Mouse (Mus musculus): ENCODE results near the gene Icosl.
"Not testable (repeated sequence)": the region's sequence is repeated elsewhere in the genome, so short reads cannot be mapped to it uniquely, and the experiment has no call there.

Gene Icosl

GRCm38 (mm10) chr10:78077862-78078261 is 8.8 kb downstream of the Icosl start:
- no peak for DNase-seq

GRCm38 (mm10) chr10:78078276-78078675 is 9.2 kb downstream of the Icosl start:
- DNase-seq, result no peak

GRCm38 (mm10) chr10:78079955-78080591 is 11.0 kb downstream of the Icosl start:
- DNase-seq, result no peak

- DNase-seq, result no peak
These were observed 15.0 kb downstream of the Icosl start for GRCm38 (mm10) chr10:78084073-78084472.

- no peak for DNase-seq
These were observed 16.6 kb downstream of the Icosl start for GRCm38 (mm10) chr10:78085711-78086110.

GRCm38 (mm10) chr10:78086444-78087061 is 17.5 kb downstream of the Icosl start:
- no peak for DNase-seq

GRCm38 (mm10) chr10:78087101-78087511 is 18.0 kb downstream of the Icosl start:
- DNase-seq, result no peak

- no peak for DNase-seq
These were observed 21.1 kb downstream of the Icosl start for GRCm38 (mm10) chr10:78090246-78090645.

GRCm38 (mm10) chr10:78090706-78091491 is 21.8 kb downstream of the Icosl start:
- DNase-seq, result no peak

GRCm38 (mm10) chr10:78091865-78092724 is 23.0 kb downstream of the Icosl start:
- no peak for DNase-seq

GRCm38 (mm10) chr10:78092725-78093029 is 23.6 kb downstream of the Icosl start:
- no peak for DNase-seq

GRCm38 (mm10) chr10:78095221-78095620 is 26.1 kb downstream of the Icosl start:
- DNase-seq, result no peak

GRCm38 (mm10) chr10:78095954-78096931 is 27.1 kb downstream of the Icosl start:
- DNase-seq, result peak in 1 of 2 experiments; percentile 64

GRCm38 (mm10) chr10:78099860-78100259 is 30.8 kb downstream of the Icosl start:
- DNase-seq, result not testable (repeated sequence)

- no peak for DNase-seq
These were observed 32.1 kb downstream of the Icosl start for GRCm38 (mm10) chr10:78100989-78101780.

- DNase-seq, result peak; percentile 64 to 74
These were observed 35.7 kb downstream of the Icosl start for GRCm38 (mm10) chr10:78104555-78105490.

GRCm38 (mm10) chr10:78105548-78105947 is 36.4 kb downstream of the Icosl start:
- DNase-seq, result peak; percentile 85 to 90

GRCm38 (mm10) chr10:78114521-78115092 is 45.5 kb downstream of the Icosl start:
- DNase-seq, result peak in 1 of 2 experiments; percentile 59

GRCm38 (mm10) chr10:78115153-78115552 is 46.1 kb downstream of the Icosl start:
- no peak for DNase-seq

Measured in kidney, postnatal 36 days (tissue).